16 mouse cellular contexts compared by ENCODE assay signal in genomic region chr10:21785785-21786184, GRCm38 (mm10).
"Had no signal": no experiment of that assay in that cellular context is flagged by ENCODE, and none has a peak within 500 bp of the region (broad histone marks: within the 10 kb centered on the region; RNA-seq: fewer than 3 reads in every experiment).

No protein-coding gene starts in this region.

- H3K4me2 ChIP-seq: liver, embryonic 11.5 days; midbrain, embryonic 12.5 days; midbrain, embryonic 15.5 days; neural tube, embryonic 13.5 days had no signal

- H3K27ac ChIP-seq: kidney, postnatal 0 days; layer of hippocampus, adult 2 months; left cerebral cortex, adult 2 months; liver, embryonic 14.5 days; midbrain, embryonic 12.5 days; midbrain, embryonic 15.5 days; neural tube, embryonic 13.5 days had no signal

- H3K4me1 ChIP-seq: midbrain, embryonic 12.5 days; midbrain, embryonic 15.5 days had no signal

- ATAC-seq: liver, postnatal 0 days; midbrain, embryonic 15.5 days had no signal

- H3K36me3 ChIP-seq: midbrain, embryonic 12.5 days; midbrain, embryonic 15.5 days; neural tube, embryonic 13.5 days had no signal

- H3K27me3 ChIP-seq: midbrain, embryonic 12.5 days; midbrain, embryonic 15.5 days; neural tube, embryonic 13.5 days had no signal

- DNase-seq: kidney, adult 2 months; kidney, postnatal 25 days; layer of hippocampus, adult 9-11 months; layer of hippocampus, postnatal 36 days; liver, postnatal 0 days; lung, postnatal 36 days; thymus, adult 18-20 months; thymus, postnatal 36 days had no signal

- H3K4me3 ChIP-seq: layer of hippocampus, adult 2 months; left cerebral cortex, adult 2 months; midbrain, embryonic 12.5 days; midbrain, embryonic 15.5 days; neural tube, embryonic 13.5 days had no signal

- H3K9me3 ChIP-seq: midbrain, embryonic 12.5 days; midbrain, embryonic 15.5 days; neural tube, embryonic 13.5 days had no signal

- H3K9ac ChIP-seq: liver, embryonic 14.5 days; liver, postnatal 0 days; midbrain, embryonic 12.5 days; midbrain, embryonic 15.5 days; neural tube, embryonic 13.5 days had no signal
